Mouse (Mus musculus) kidney, postnatal 25 days (tissue): Measurements from ENCODE around the gene Kctd3.

Source experiments
- DNase-seq, 2 experiments: peaks; one replicate each; pipeline ENCODE4 v3.0.0; 2021; ENCODE audit warnings: mixed read lengths in 2 of 2

Kctd3 gene

DNA sequence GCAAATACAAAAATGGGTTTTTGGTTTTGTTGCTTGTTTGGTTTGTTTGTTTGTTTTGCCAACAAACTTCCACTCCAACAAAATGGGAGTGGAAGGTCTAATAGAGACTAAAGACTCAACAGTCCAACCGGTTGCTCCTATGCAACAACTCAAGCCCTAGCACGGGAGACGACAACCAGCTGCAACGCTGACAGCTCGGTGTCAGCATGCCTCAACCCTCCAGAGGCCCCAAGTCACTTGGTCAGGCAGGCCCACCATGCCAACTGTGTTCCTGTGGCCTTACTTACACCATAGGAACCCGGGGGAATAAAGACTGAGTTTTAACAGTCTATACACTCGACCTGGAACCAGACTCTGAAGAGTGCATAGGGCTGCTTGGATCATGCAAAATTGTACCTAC is 815 bp downstream of the Kctd3 start:
- DNase-seq, result no peak

DNA sequence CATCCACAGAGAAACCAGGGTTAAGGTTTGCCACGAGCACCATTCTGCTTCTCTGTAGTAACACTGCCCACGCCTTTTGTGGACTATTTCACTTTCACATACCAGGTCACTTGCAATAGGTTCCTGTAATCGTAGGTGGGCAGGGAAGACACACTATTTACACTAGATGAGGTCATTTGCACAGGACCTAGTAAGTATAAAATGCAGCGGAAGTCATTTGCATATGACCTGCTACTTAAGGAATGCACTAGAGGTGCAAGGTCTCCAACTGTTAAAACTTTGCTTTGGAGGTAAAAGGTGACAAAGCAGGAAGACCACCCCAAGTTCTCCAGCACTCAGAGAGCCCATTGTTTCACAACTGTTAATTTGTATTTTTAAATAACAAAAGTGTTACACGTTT is 1.4 kb downstream of the Kctd3 start:
- DNase-seq, result no peak

DNA sequence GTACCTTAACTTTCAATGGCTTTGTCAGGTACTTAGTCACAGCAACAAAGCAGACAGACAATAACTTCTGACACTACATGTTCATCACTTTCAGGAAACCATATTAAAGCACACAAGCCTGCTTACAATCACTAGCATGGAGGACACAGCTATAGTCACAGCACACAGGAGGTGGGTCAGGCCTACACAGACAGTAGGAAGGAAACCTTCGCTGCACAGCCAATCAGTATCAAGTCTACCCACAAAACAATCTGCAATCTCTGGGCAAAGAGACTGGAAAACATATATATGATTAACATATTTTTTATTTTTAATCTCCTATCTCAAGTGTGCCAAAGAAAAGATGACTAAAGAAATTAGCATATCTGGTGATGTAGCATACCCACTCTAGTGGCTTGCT is 2.9 kb downstream of the Kctd3 start:
- no peak for DNase-seq

DNA sequence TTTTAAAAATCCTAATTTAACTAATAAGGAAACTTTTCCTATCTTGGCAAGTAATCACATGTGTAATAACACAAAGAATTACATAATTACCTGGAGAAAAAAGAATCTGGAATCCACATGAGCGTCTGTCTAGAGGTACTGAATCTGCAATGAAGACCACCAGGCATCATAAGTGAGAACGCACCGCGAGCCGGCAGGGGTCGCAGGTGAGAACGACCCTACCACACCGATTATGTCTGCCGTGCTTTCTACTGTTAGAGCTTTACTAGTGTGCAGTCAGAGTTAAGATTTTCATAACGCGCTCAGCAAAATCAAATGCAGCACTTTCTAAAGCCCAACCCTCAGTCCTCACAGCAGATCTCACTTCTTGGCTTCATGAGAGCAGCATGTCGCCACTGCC is 5.8 kb downstream of the Kctd3 start:
- no peak for DNase-seq

DNA sequence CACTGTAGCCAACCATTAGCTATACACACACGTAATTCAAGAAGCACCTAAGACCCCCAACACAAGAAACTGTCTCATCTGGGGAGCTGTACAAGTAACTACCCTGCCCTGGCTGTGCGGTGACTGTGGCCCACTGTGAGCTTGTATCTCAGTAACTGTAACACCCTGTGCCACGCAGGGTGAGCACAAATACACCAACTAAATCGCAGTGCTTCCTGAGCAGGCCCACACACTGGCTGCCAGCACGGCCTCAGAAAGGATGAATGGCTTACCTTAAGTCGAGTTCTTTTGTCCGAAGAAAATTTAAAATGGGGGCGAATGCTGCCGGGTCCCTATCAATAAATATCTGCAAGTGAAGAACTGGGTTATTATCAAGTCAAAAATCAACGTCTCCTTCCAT is 7.7 kb downstream of the Kctd3 start:
- DNase-seq, result no peak

GRCm38 (mm10) chr1:188997921-188998320 is 9.7 kb downstream of the Kctd3 start:
- no peak for DNase-seq

DNA sequence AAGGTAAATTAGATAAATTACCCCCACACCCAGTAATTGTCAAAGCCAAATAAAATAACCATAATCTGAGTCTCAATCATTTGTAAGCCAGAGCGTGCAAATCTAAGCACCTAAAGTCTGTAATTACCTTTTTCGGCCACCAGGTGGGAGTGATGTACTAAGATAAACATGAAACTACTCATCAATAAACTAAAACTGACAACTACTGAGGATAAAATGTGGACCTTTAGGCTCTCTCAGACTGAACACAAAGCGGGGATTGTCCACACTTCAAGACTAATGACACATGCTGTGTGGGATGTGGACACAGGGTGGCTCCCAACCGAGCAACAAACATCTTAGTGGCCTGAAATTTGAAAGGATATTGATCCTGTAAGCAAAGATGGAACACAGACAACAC is 14.4 kb downstream of the Kctd3 start:
- peak in 1 of 2 experiments; percentile 63 for DNase-seq

DNA sequence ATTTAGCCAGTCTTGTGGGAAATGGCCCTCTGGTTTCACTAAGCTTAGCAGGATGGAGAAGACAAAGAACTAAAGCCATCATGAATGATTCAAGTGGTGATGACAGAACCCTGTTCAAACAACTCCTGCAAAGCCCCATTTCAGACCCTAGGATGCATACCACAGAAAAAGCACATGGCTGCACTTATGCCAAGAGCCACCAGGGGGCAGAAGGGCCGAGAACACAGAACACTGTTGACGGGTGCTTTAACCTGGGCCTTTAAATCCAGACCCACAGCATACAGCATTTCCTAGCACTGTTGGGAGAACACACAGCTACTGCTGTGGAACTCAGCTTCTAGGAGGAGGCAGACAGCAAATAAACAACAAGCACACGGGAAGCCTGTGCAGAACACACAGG is 27.6 kb downstream of the Kctd3 start:
- DNase-seq, result peak; percentile 54 to 74

GRCm38 (mm10) chr1:188973926-188974325 is 33.7 kb downstream of the Kctd3 start:
- no peak for DNase-seq

- no peak for DNase-seq
Observed at GRCm38 (mm10) chr1:188973078-188973477, 34.6 kb downstream of the Kctd3 start.

- no peak for DNase-seq
Observed at GRCm38 (mm10) chr1:188952501-188952900, 55.1 kb downstream of the Kctd3 start.

GRCm38 (mm10) chr1:188951091-188951490 is 56.5 kb downstream of the Kctd3 start:
- no peak for DNase-seq

DNA sequence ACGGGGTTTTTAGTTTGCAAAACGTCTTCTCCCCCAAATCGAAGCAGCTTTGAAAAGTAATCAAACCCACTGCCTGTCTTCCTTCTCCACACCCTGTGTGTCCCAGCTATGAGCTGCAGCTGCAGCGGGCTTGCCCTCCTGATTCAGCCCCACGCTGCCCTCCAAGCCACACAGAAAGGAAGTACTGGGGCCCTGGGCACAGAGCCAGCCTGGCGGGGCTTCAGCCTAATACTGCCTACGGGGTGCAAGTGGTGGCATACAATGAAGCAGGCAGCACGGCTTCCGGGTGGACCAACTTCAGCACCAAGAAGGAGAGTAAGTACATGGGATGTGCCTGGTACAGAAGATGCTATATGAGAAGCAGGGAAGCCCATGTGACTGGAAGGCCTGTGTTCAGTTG is 59.4 kb downstream of the Kctd3 start:
- no peak for DNase-seq

DNA sequence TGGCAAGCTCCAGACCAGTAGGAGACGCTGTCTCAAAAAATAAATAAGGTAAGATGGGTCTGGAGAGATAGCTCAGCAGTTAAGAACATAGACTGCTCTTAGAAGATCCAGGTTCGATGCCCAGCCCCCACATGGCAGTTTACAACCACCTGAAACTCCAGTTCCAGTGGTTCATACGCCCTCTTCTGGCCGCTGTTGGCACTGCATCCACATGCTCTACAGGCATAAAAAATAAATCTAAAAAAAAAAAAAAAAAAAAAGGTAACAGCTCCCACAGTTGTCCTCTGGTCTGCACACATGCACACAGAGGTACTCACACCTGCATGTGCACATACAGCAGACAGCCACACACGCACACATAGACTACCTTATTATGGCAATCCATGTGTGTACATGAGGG is 59.8 kb downstream of the Kctd3 start:
- DNase-seq, result peak in 1 of 2 experiments; percentile 41

DNA sequence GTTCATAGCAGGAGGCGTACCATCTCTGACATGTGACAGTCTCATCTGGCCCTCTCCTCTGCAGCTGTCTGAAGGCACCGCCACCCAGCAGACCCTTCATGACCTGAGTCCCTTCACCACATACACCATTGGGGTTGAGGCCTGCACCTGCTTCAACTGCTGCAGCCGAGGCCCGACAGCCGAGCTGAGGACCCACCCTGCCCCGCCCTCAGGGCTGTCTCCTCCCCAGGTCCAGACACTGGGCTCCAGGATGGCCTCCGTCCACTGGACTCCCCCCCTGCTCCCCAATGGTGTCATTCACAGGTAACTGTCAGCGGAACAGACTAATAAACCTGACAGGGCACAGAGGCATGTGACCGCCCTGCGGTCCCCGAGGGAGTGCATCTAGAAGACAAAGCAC is 60.8 kb downstream of the Kctd3 start:
- no peak for DNase-seq

DNA sequence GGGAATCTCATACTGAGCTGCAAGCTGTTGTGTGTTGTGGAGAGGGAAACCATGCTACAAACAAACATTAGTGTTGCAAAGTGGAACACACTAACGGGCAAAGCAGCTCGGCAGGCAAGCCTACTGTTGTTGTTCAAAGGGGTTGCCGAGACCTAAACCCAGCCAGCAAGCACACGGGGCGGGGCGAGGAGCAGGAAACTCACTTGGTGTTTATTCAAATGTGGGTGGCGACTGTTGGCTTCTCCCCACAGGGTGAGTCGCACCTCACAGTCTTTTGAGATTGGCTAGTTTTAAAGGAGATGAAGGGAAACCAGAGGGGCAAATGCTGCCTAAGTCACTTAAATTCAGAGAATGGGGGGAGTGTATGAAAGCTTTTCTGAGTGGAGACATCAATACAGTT is 62.3 kb downstream of the Kctd3 start:
- DNase-seq, result no peak

GRCm38 (mm10) chr1:188937246-188937780 is 70.3 kb downstream of the Kctd3 start:
- no peak for DNase-seq
